Mouse (Mus musculus): Measurements from ENCODE around the gene Dda1.

DNA sequence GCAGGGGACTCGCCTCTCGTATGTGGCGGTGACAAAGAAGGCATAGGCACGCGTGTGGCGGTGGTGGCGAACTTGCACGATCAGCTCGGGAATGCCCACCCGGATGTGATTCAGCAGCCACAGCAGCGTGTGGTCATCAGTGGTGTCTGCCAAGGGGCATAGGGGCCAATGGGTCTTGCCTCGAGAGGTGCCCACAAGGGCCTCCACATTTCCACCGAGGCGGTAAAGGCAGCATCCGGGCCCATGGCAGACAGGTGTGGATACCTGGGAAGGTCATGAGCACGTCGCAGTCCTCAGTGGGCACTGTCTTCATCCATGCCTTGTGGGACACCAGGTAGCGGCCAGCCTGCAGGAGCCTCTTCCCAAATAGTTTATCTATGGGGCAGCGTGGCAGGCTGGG, 15.7 kb downstream of the Dda1 start:
- TF ChIP-seq POLR2A (IDR thresholded peaks at IDR 0.05; ENCODE audit: insufficient read depth, low read length) (no peak), CTCF (IDR thresholded peaks at IDR 0.05; ENCODE audit: low read depth, low read length) (no peak)

Measured in ES-Bruce4 (cell line).